Mouse (Mus musculus): ENCODE data around the gene Nudt3.

DNA sequence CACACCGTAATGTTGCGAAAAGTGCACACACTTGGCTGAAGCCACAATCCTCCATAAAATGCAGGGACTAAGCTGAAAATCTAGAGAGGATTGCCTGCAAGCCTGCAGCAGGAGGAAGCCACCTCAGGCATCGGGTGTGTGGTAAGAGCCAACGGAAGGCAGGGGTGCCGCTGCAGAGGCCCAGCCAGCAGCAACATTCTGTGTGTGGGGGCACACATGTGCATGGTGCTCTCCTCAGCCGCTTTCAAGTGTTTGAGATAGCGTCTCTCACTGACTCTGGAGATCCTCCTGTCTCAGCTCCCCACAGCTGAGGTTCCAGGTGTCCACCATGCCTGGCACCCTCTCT, 30.8 kb downstream of the Nudt3 start:
- TF ChIP-seq CTCF (IDR thresholded peaks at IDR 0.05; ENCODE audit: low read depth) = no peak
- no peak for TF ChIP-seq EP300 (IDR thresholded peaks at IDR 0.05; ENCODE audit: low read depth)
